Mouse (Mus musculus) stomach, postnatal 0 days (tissue): ENCODE data around the gene Arl6ip1. TPM values are rescaled to one million over a fixed set of nuclear protein-coding genes. Genes with fewer than 3 reads are reported as not detected.
"Not testable (repeated sequence)": the region's sequence is repeated elsewhere in the genome, so short reads cannot be mapped to it uniquely, and the experiment has no call there.

Experiments
- ATAC-seq: fragments of 200-750 bp; cut with Nextera tagmentation; 2 replicates; pipeline ENCODE4 v1.8.0; 2017; ENCODE audit not compliant: low FRiP score, low TSS enrichment
- DNase-seq: peaks from one replicate; pipeline ENCODE4 v3.0.0-alpha.2; 2016; ENCODE audit warnings: low spot score
- H3K27ac ChIP-seq: fragments of 300-500 bp; sonication (generic); replicated peaks from 2 replicates; pipeline ENCODE4 v1.5.1; 2014; ENCODE audit warnings: mild to moderate bottlenecking, control low read depth
- H3K27me3 ChIP-seq: fragments of 300-500 bp; sonication (generic); 2 replicates; pipeline ENCODE4 v1.6.1; 2014; ENCODE audit warnings: low read length; ENCODE audit not compliant: control insufficient read depth, insufficient read depth
- H3K36me3 ChIP-seq: fragments of 300-500 bp; sonication (generic); 2 replicates; pipeline ENCODE4 v1.6.1; 2014; ENCODE audit warnings: low read length, mixed read lengths; ENCODE audit not compliant: control insufficient read depth, insufficient read depth
- H3K4me1 ChIP-seq: fragments of 300-500 bp; sonication (generic); replicated peaks from 2 replicates; pipeline ENCODE4 v1.6.1; 2014; ENCODE audit warnings: antibody characterized with exemption; ENCODE audit not compliant: control insufficient read depth, insufficient read depth
- H3K4me2 ChIP-seq: fragments of 300-500 bp; sonication (generic); replicated peaks from 2 replicates; pipeline ENCODE4 v1.6.1; 2014; ENCODE audit warnings: low read depth, mild to moderate bottlenecking, control low read depth, moderate library complexity
- H3K4me3 ChIP-seq: fragments of 300-500 bp; sonication (generic); 2 replicates; pipeline ENCODE4 v1.5.1; 2014; ENCODE audit warnings: low read depth, low read length, control low read depth
- H3K9ac ChIP-seq: fragments of 300-500 bp; sonication (generic); 2 replicates; pipeline ENCODE4 v1.6.1; 2014; ENCODE audit warnings: mild to moderate bottlenecking, low read length, control low read depth, mixed read lengths
- H3K9me3 ChIP-seq: fragments of 300-500 bp; sonication (generic); 2 replicates; pipeline ENCODE4 v1.6.1; 2016; ENCODE audit warnings: low read length; ENCODE audit not compliant: control insufficient read depth
- CTCF ChIP-seq: IDR thresholded peaks from 2 replicates; pipeline ENCODE4 v1.5.1; 2016; ENCODE audit warnings: antibody characterized with exemption, low read depth, mild to moderate bottlenecking, moderate library complexity
- EP300 ChIP-seq: optimal IDR thresholded peaks from 2 replicates; pipeline ENCODE3; 2016; ENCODE audit warnings: antibody characterized with exemption
- WGBS: fragments of 180-500 bp; shearing (Covaris S2); extraction: QIAGEN DNeasy Blood & Tissue Kit; methylation state at CpG from one replicate; pipeline ENCODE4 v1.1.7; 2014; 5-methylcytosine and 5-hydroxymethylcytosine counted together
- polyA plus RNA-seq: library from polyadenylated mRNA; unstranded; fragments of >200 nt; fragmentation: Nextera tagmentation; extraction: Ambion mirVana; gene quantifications from 2 replicates; pipeline ENCODE4 v1.2.1, GENCODE M21; 2015

Arl6ip1 gene
- 264 and 345 TPM in 2 replicates for polyA plus RNA-seq

DNA sequence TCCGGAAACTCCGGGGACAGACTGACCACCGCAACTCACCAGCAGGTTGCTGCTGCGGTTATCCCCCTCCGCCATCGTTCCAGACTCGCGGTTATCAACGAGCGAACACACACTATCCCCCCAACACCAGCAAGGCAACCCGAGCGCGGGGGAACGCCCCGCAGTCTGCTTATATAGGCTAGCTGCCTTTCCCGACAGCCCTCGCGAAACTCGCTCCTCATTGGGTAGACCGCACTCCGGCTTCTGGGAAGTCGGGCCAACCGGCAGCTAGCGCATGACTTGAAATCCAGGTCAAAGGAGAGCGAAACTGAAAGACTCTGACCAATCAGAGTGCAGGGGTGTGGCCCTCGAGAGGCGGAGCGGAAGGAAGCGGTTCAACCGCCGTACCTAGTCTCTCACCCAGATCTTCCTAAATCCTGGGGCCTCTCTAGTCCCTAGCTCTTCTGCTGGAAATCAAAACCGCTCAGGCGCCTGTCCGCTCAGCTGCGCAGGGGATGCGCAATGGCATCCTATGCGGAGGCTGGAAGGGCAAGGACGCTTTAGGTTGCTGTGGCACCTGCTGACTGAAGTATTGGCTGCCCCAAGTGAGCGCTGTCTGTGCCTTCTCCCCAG, at the start of gene Arl6ip1:
Arl6ip1 (minus strand) TSS at position 233 of the 612 bp plus-strand sequence.
- peaks cover 3% of the 10 kb centered on the region; the same call in 1 of the 2 replicates for H3K36me3 ChIP-seq
- peak within 1 kb of the TSS; percentile 97 for H3K27ac ChIP-seq
- H3K9ac ChIP-seq, result peak within 1 kb of the TSS; percentile 92
- DNase-seq, result peak; percentile 97
- peak within 1 kb of the TSS; percentile 80 for H3K4me3 ChIP-seq
- H3K9me3 ChIP-seq, result no peaks in the 10 kb centered on the region
- H3K4me1 ChIP-seq, result no peaks in the 10 kb centered on the region
- no peaks in the 10 kb centered on the region for H3K27me3 ChIP-seq
- TF ChIP-seq CTCF, result no peak
- peak; percentile 43 for TF ChIP-seq EP300
- ATAC-seq, result peak; percentile 99
- under 1% methylated on average over 39 of the region's 39 CpGs for WGBS
- H3K4me2 ChIP-seq, result peak within 1 kb of the TSS; percentile 83

DNA sequence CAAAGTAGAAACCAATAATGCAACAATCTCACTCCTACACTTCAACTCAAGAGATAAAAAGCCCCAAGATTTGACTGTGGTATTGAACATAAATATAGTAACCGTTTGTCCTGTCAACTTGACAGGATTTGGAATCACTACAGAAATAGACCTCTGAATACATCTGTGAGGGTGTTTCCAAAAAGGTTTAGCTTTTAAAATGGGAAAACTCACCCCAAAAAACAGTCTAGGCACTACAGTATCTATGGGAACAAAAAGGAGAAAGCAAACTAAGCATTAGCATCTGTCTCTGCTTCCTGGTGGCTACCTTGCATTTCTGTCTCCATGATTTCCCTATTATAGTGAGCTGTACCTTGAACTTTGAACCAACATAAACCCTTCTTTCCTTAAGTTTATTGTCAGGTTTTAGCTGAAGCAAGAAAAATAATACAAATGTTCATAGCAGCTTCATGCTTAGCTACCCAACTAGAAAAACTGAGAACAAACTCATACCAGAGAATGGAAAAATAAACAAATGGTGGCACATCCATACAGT, 46.4 kb upstream of the Arl6ip1 start:
- Histone ChIP-seq H3K9me3 (no peaks in the 10 kb centered on the region), H3K27me3 (no peaks in the 10 kb centered on the region), H3K27ac (no peak overlapping the region), H3K36me3 (peaks cover 15% of the 10 kb centered on the region), H3K4me2 (no peak overlapping the region), H3K4me3 (no peak overlapping the region), H3K9ac (no peak overlapping the region), H3K4me1 (no peaks in the 10 kb centered on the region)
- 61% methylated on average over 1 of the region's 1 CpGs for WGBS
- no peak for TF ChIP-seq CTCF
- no peak for TF ChIP-seq EP300
- DNase-seq, result no peak
- ATAC-seq, result no peak

DNA sequence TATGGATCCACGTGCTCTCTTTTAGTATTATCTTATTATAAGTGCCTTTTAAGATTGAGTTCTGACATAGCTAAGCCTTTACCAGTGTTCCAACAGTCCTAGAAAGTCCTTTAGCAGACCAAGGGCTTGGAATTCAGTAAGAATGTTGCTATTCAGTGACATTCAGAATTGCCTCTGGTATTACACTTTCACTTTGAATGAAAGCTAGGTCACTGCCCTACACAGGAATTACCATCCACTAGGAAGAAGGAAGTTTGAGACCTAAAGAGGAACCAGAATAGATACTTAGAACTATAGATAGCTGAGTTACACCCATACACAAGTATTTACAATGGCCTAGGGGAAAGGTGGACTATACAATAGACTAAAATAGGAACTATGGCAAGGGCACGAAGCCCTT, 40.7 kb upstream of the Arl6ip1 start:
- WGBS, result 74% methylated on average over 2 of the region's 2 CpGs
- DNase-seq, ATAC-seq, H3K4me1 ChIP-seq, H3K27ac ChIP-seq, H3K9me3 ChIP-seq, H3K27me3 ChIP-seq, H3K4me2 ChIP-seq, H3K4me3 ChIP-seq, H3K9ac ChIP-seq: not testable (repeated sequence)
- H3K36me3 ChIP-seq, result peaks cover 23% of the 10 kb centered on the region

DNA sequence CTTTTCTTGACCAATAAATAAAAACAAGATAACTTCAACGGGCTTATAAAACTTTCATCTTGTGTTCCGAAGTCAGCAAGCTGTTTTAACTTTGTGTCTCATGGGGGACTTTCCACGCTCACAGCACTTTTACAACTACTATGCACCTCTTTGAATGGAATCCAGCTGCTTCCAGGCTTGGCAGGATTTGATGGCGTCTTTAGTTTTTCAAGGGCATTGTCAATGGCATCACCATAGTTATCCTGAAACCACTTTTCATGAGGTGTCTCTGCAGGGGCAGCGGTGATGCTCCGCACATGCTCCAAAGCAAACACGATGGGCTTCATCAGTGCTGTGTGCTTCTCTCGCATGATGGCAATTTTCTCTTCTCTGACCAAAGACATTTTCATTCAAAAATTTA, 33.5 kb upstream of the Arl6ip1 start:
- no peaks in the 10 kb centered on the region for H3K9me3 ChIP-seq
- no peak overlapping the region for H3K9ac ChIP-seq
- no peaks in the 10 kb centered on the region for H3K4me1 ChIP-seq
- ATAC-seq (no peak), DNase-seq (no peak)
- H3K4me3 ChIP-seq, result no peak overlapping the region
- TF ChIP-seq EP300, result no peak
- no peak for TF ChIP-seq CTCF
- peaks cover 14% of the 10 kb centered on the region for H3K36me3 ChIP-seq
- 97% methylated on average over 8 of the region's 8 CpGs for WGBS
- no peak overlapping the region for H3K4me2 ChIP-seq
- H3K27me3 ChIP-seq, result no peaks in the 10 kb centered on the region
- H3K27ac ChIP-seq, result no peak overlapping the region

DNA sequence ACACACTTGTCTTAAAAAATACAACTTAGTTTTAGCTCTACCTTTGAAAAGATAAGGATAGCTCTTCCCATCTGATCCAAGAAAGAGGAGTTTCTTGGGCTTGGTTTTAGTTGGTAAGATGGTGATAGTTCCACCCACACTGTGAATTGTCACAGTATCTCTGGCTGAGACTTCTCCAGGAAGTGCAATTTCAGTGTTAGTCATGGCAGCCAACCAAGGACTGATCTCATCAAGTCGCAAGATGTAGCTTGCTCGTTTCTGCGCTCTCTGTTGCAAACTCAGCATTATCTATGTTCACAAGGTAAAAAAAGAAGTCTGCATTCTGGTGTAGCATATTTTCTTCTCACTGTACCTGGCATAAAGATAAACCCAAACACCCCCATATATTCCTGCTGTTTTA, 30.7 kb upstream of the Arl6ip1 start:
- no peak for ATAC-seq
- peaks cover 22% of the 10 kb centered on the region for H3K36me3 ChIP-seq
- 74% methylated on average over 3 of the region's 3 CpGs for WGBS

DNA sequence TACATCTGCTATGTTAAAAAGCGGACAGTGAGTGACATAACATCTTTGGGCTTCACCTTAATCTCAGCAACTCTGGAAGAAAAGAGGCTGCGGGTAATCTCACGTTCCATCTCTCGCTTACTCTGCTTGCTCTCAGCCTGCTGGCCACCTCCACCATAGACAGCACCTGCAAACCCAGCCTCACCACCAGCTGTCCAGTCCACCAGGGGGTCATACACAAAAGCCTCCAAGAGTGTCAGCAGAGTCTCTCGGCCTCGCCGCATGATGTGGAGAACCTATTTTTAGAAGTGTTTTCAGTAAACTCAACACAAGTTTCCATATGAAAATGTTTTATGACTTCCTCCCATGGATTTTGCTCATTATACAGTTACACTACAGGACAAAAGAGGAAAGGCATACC, 27.0 kb upstream of the Arl6ip1 start:
- Histone ChIP-seq H3K4me3 (no peak overlapping the region), H3K4me1 (no peaks in the 10 kb centered on the region), H3K9me3 (no peaks in the 10 kb centered on the region), H3K9ac (no peak overlapping the region), H3K36me3 (peaks cover 36% of the 10 kb centered on the region), H3K27me3 (no peaks in the 10 kb centered on the region), H3K4me2 (no peak overlapping the region), H3K27ac (no peak overlapping the region)
- ATAC-seq (no peak), DNase-seq (no peak)
- no peak for TF ChIP-seq CTCF
- no peak for TF ChIP-seq EP300
- WGBS, result 95% methylated on average over 7 of the region's 7 CpGs

More for the DNA sequence above, 30.7 kb upstream of the Arl6ip1 start:
- Histone ChIP-seq H3K4me1 (no peaks in the 10 kb centered on the region), H3K4me3 (no peak overlapping the region), H3K9ac (no peak overlapping the region), H3K27ac (no peak overlapping the region), H3K4me2 (no peak overlapping the region), H3K27me3 (no peaks in the 10 kb centered on the region), H3K9me3 (no peaks in the 10 kb centered on the region)
- DNase-seq, result no peak
- no peak for TF ChIP-seq EP300
